Mouse (Mus musculus) spleen, adult 2 months (tissue): ENCODE measurements around the gene Hbb-bs. TPM values are rescaled to one million over a fixed set of nuclear protein-coding genes. Genes with fewer than 3 reads are reported as not detected.
"Not testable (repeated sequence)": the region's sequence is repeated elsewhere in the genome, so short reads cannot be mapped to it uniquely, and the experiment has no call there.

ENCODE experiments used
- DNase-seq, 2 experiments: peaks; one replicate each; pipeline versions ENCODE4 v3.0.0 to v3.0.0-alpha.2; 2012 to 2021; ENCODE audit warnings: low spot score in 2 of 2, low read depth in 1 of 2
- H3K27ac ChIP-seq: fragments of 200-500 bp; 2 replicates; pipeline ENCODE4 v1.5.1; 2012; ENCODE audit warnings: low read length, inconsistent platforms; ENCODE audit not compliant: insufficient read depth
- H3K27me3 ChIP-seq: fragments of 200-500 bp; 2 replicates; pipeline ENCODE4 v1.6.1; 2012; ENCODE audit warnings: mild to moderate bottlenecking, moderate library complexity, low read length, inconsistent platforms; ENCODE audit not compliant: control insufficient read depth, insufficient read depth
- H3K36me3 ChIP-seq: fragments of 200-500 bp; 2 replicates; pipeline ENCODE4 v1.6.1; 2012; ENCODE audit warnings: mild to moderate bottlenecking, low read length, inconsistent platforms; ENCODE audit not compliant: control insufficient read depth, insufficient read depth
- H3K4me1 ChIP-seq: fragments of 200-500 bp; 2 replicates; pipeline ENCODE4 v1.6.1; 2011; ENCODE audit warnings: inconsistent platforms; ENCODE audit not compliant: control insufficient read depth, insufficient read depth, insufficient read length
- H3K4me3 ChIP-seq: fragments of 200-500 bp; 2 replicates; pipeline ENCODE4 v1.5.1; 2011; ENCODE audit warnings: mild to moderate bottlenecking, inconsistent platforms; ENCODE audit not compliant: insufficient read depth, insufficient read length; ENCODE audit errors: extremely low read depth
- CTCF ChIP-seq: fragments of 200-500 bp; IDR thresholded peaks from 2 replicates; pipeline ENCODE4 v1.5.1; 2011; ENCODE audit warnings: mild to moderate bottlenecking, inconsistent platforms; ENCODE audit not compliant: insufficient read depth, insufficient read length, insufficient replicate concordance; ENCODE audit errors: extremely low read depth
- POLR2A ChIP-seq: fragments of 200-500 bp; IDR thresholded peaks from 2 replicates; pipeline ENCODE4 v1.6.1; 2011; ENCODE audit warnings: low read depth, low read length, inconsistent platforms
- WGBS: fragments of 180-500 bp; shearing (Covaris S2); methylation state at CpG from one replicate; pipeline ENCODE4 v1.1.7; 2018; 5-methylcytosine and 5-hydroxymethylcytosine counted together
- polyA plus RNA-seq: library from polyadenylated mRNA; depleted of rRNA; stranded (reverse); fragments of >200 nt; gene quantifications from 2 replicates; pipeline ENCODE4 v1.2.3, GENCODE M21; 2012

Hbb-bs gene
- polyA plus RNA-seq, 1 experiment: 120,196 TPM

- Histone ChIP-seq H3K27ac (no peak overlapping the region), H3K4me1 (peaks cover 10% of the 10 kb centered on the region), H3K27me3 (no peaks in the 10 kb centered on the region), H3K36me3 (no peaks in the 10 kb centered on the region), H3K4me3 (no peak overlapping the region; the same call in 1 of the 2 replicates)
- TF ChIP-seq CTCF (no peak), POLR2A (no peak)
- no peak for DNase-seq
- WGBS: 89% methylated on average over 1 of the region's 1 CpGs
Observed at GRCm38 (mm10) chr7:103811223-103811845, 16.6 kb downstream of the Hbb-bs start.

GRCm38 (mm10) chr7:103810746-103811145 lies 17.1 kb downstream of the Hbb-bs start:
- no peak for DNase-seq
- no peaks in the 10 kb centered on the region for H3K36me3 ChIP-seq
- H3K27me3 ChIP-seq: no peaks in the 10 kb centered on the region
- 88% methylated on average over 3 of the region's 3 CpGs for WGBS
- TF ChIP-seq CTCF (no peak), POLR2A (no peak)
- no peak overlapping the region for H3K27ac ChIP-seq
- H3K4me1 ChIP-seq: peaks cover 10% of the 10 kb centered on the region
- H3K4me3 ChIP-seq: no peak overlapping the region

GRCm38 (mm10) chr7:103810296-103810695 lies 17.6 kb downstream of the Hbb-bs start:
- H3K27ac ChIP-seq: no peak overlapping the region
- DNase-seq: no peak
- TF ChIP-seq POLR2A (no peak), CTCF (no peak)
- 77% methylated on average over 1 of the region's 1 CpGs for WGBS
- no peaks in the 10 kb centered on the region for H3K36me3 ChIP-seq
- H3K4me3 ChIP-seq: no peak overlapping the region
- no peaks in the 10 kb centered on the region for H3K27me3 ChIP-seq
- peaks cover 8% of the 10 kb centered on the region for H3K4me1 ChIP-seq

- 40% methylated on average over 1 of the region's 1 CpGs for WGBS
- TF ChIP-seq POLR2A: no peak
- no peak for TF ChIP-seq CTCF
- no peak for DNase-seq
- H3K4me3 ChIP-seq: no peak overlapping the region
- no peak overlapping the region for H3K27ac ChIP-seq
- H3K4me1 ChIP-seq: peaks cover 6% of the 10 kb centered on the region
- no peaks in the 10 kb centered on the region for H3K36me3 ChIP-seq
- no peaks in the 10 kb centered on the region for H3K27me3 ChIP-seq
Observed at GRCm38 (mm10) chr7:103809801-103810155, 18.1 kb downstream of the Hbb-bs start.

GRCm38 (mm10) chr7:103808971-103809800 lies 18.7 kb downstream of the Hbb-bs start:
- Histone ChIP-seq H3K27ac (no peak overlapping the region), H3K4me1 (peaks cover 6% of the 10 kb centered on the region), H3K27me3 (no peaks in the 10 kb centered on the region), H3K36me3 (no peaks in the 10 kb centered on the region), H3K4me3 (no peak overlapping the region)
- 39% methylated on average over 5 of the region's 5 CpGs for WGBS
- TF ChIP-seq POLR2A (no peak), CTCF (no peak)
- DNase-seq: no peak

GRCm38 (mm10) chr7:103808120-103808519 lies 19.8 kb downstream of the Hbb-bs start:
- H3K36me3 ChIP-seq, H3K27ac ChIP-seq, DNase-seq, H3K4me3 ChIP-seq, H3K4me1 ChIP-seq, H3K27me3 ChIP-seq: not testable (repeated sequence)
- 80% methylated on average over 2 of the region's 2 CpGs for WGBS

GRCm38 (mm10) chr7:103806856-103807255 lies 21.0 kb downstream of the Hbb-bs start:
- Histone ChIP-seq H3K27ac (no peak overlapping the region), H3K27me3 (no peaks in the 10 kb centered on the region), H3K4me1 (peaks cover 3% of the 10 kb centered on the region; the same call in 1 of the 2 replicates), H3K36me3 (no peaks in the 10 kb centered on the region), H3K4me3 (no peak overlapping the region)
- WGBS: 71% methylated on average over 1 of the region's 1 CpGs
- no peak for TF ChIP-seq CTCF
- no peak for TF ChIP-seq POLR2A
- no peak for DNase-seq
